Mouse (Mus musculus): ENCODE measurements around the gene Car4.
A peak's percentile ranks its signal among the peaks of the same experiment; 100 is the strongest.

GRCm38 (mm10) chr11:84957591-84958270 lies at the start of gene Car4:
- TF ChIP-seq CTCF (IDR thresholded peaks at IDR 0.05) (0 out of 2 replicates have a peak, but pooled peaks have one; percentile 2), EP300 (IDR thresholded peaks at IDR 0.05) (no peak)

Measured in lung, postnatal 0 days (tissue).